Mouse (Mus musculus) kidney, embryonic 14.5 days (tissue): ENCODE data around the gene Nudt14. TPM values are rescaled to one million over a fixed set of nuclear protein-coding genes. Genes with fewer than 3 reads are reported as not detected.
A peak's percentile ranks its signal among the peaks of the same experiment; 100 is the strongest.

Experiments used
- ATAC-seq: fragments of 200-750 bp; cut with Nextera tagmentation; 2 replicates; pipeline ENCODE4 v1.8.0; 2017; ENCODE audit warnings: moderate number of reproducible peaks, mild to moderate bottlenecking, moderate TSS enrichment, moderate library complexity; ENCODE audit not compliant: low FRiP score, low TSS enrichment
- H3K27ac ChIP-seq: fragments of 300-500 bp; sonication (generic); 2 replicates; pipeline ENCODE4 v1.5.1; 2014; ENCODE audit warnings: low read depth, mild to moderate bottlenecking, low read length, moderate library complexity, mixed read lengths
- H3K27me3 ChIP-seq: fragments of 300-500 bp; sonication (generic); 2 replicates; pipeline ENCODE4 v1.6.1; 2014; ENCODE audit warnings: mild to moderate bottlenecking, low read length; ENCODE audit not compliant: control insufficient read depth, insufficient read depth
- H3K36me3 ChIP-seq: fragments of 300-500 bp; sonication (generic); 2 replicates; pipeline ENCODE4 v1.6.1; 2014; ENCODE audit warnings: low read length, mixed read lengths; ENCODE audit not compliant: control insufficient read depth, insufficient read depth
- H3K4me1 ChIP-seq: fragments of 300-500 bp; sonication (generic); 2 replicates; pipeline ENCODE4 v1.6.1; 2014; ENCODE audit warnings: low read length, mixed read lengths; ENCODE audit not compliant: control insufficient read depth, insufficient read depth
- H3K4me2 ChIP-seq: fragments of 300-500 bp; sonication (generic); replicated peaks from 2 replicates; pipeline ENCODE4 v1.6.1; 2014; ENCODE audit warnings: low read depth, mild to moderate bottlenecking, low read length
- H3K4me3 ChIP-seq: fragments of 300-500 bp; sonication (generic); 2 replicates; pipeline ENCODE4 v1.5.1; 2014; ENCODE audit warnings: mild to moderate bottlenecking, low read length
- H3K9ac ChIP-seq: fragments of 300-500 bp; sonication (generic); 2 replicates; pipeline ENCODE4 v1.6.1; 2014; ENCODE audit warnings: low read depth, mild to moderate bottlenecking, low read length, moderate library complexity
- H3K9me3 ChIP-seq: fragments of 300-500 bp; sonication (generic); 2 replicates; pipeline ENCODE4 v1.6.1; 2016; ENCODE audit warnings: low read length; ENCODE audit not compliant: control insufficient read depth
- WGBS: fragments of 180-500 bp; shearing (Covaris S2); extraction: QIAGEN DNeasy Blood & Tissue Kit; methylation state at CpG from one replicate; pipeline ENCODE4 v1.1.7; 2014; 5-methylcytosine and 5-hydroxymethylcytosine counted together
- polyA plus RNA-seq: library from polyadenylated mRNA; unstranded; fragments of >200 nt; fragmentation: Nextera tagmentation; extraction: Ambion mirVana; gene quantifications from 2 replicates; pipeline ENCODE4 v1.2.1, GENCODE M21; 2014

The Nudt14 gene
- polyA plus RNA-seq, 1 experiment from 2014 or later: 101 TPM

- H3K4me2 ChIP-seq: no peak overlapping the region
- WGBS: 49% methylated on average over 14 of the region's 14 CpGs
- peaks cover 20% of the 10 kb centered on the region; the same call in 1 of the 2 replicates for H3K4me1 ChIP-seq
- no peaks in the 10 kb centered on the region for H3K9me3 ChIP-seq
- H3K27me3 ChIP-seq: peaks cover 60% of the 10 kb centered on the region
- peak overlapping the region; percentile 12; the same call in 1 of the 2 replicates for H3K9ac ChIP-seq
- H3K4me3 ChIP-seq: no peak overlapping the region
- H3K36me3 ChIP-seq: no peaks in the 10 kb centered on the region
- no peak overlapping the region for H3K27ac ChIP-seq
- ATAC-seq: no peak
Measured at GRCm38 (mm10) chr12:112927265-112927664, 14.7 kb downstream of the Nudt14 start.

GRCm38 (mm10) chr12:112925950-112926349 is 16.0 kb downstream of the Nudt14 start:
- Histone ChIP-seq H3K4me1 (peaks cover 20% of the 10 kb centered on the region; the same call in 1 of the 2 replicates), H3K9ac (no peak overlapping the region), H3K27ac (no peak overlapping the region), H3K9me3 (no peaks in the 10 kb centered on the region), H3K4me3 (no peak overlapping the region), H3K27me3 (peaks cover 55% of the 10 kb centered on the region), H3K4me2 (no peak overlapping the region), H3K36me3 (no peaks in the 10 kb centered on the region)
- ATAC-seq: no peak
- 89% methylated on average over 6 of the region's 6 CpGs for WGBS

- ATAC-seq: no peak
- Histone ChIP-seq H3K36me3 (no peaks in the 10 kb centered on the region), H3K4me3 (no peak overlapping the region), H3K9ac (no peak overlapping the region), H3K27ac (no peak overlapping the region), H3K27me3 (peaks cover 21% of the 10 kb centered on the region), H3K4me1 (peaks cover 5% of the 10 kb centered on the region; the same call in 1 of the 2 replicates), H3K9me3 (no peaks in the 10 kb centered on the region), H3K4me2 (no peak overlapping the region)
- WGBS: 30% methylated on average over 3 of the region's 3 CpGs
Measured at GRCm38 (mm10) chr12:112922541-112922940, 19.4 kb downstream of the Nudt14 start.

GRCm38 (mm10) chr12:112921518-112921917 is 20.4 kb downstream of the Nudt14 start:
- no peaks in the 10 kb centered on the region for H3K4me1 ChIP-seq
- H3K36me3 ChIP-seq: no peaks in the 10 kb centered on the region
- peaks cover 10% of the 10 kb centered on the region for H3K27me3 ChIP-seq
- no peaks in the 10 kb centered on the region for H3K9me3 ChIP-seq
- no peak overlapping the region for H3K4me2 ChIP-seq
- ATAC-seq: no peak
- no peak overlapping the region for H3K27ac ChIP-seq
- H3K4me3 ChIP-seq: no peak overlapping the region
- WGBS: 79% methylated on average over 12 of the region's 12 CpGs
- no peak overlapping the region for H3K9ac ChIP-seq

GRCm38 (mm10) chr12:112917906-112918305 is 24.0 kb downstream of the Nudt14 start:
- no peak for ATAC-seq
- no peak overlapping the region for H3K9ac ChIP-seq
- H3K36me3 ChIP-seq: no peaks in the 10 kb centered on the region
- no peak overlapping the region for H3K27ac ChIP-seq
- H3K9me3 ChIP-seq: no peaks in the 10 kb centered on the region
- H3K4me2 ChIP-seq: no peak overlapping the region
- no peaks in the 10 kb centered on the region for H3K4me1 ChIP-seq
- WGBS: 42% methylated on average over 8 of the region's 8 CpGs
- H3K4me3 ChIP-seq: no peak overlapping the region
- H3K27me3 ChIP-seq: no peaks in the 10 kb centered on the region

- Histone ChIP-seq H3K4me2 (no peak overlapping the region), H3K4me3 (no peak overlapping the region), H3K36me3 (no peaks in the 10 kb centered on the region), H3K4me1 (no peaks in the 10 kb centered on the region), H3K27ac (no peak overlapping the region), H3K27me3 (no peaks in the 10 kb centered on the region), H3K9ac (no peak overlapping the region), H3K9me3 (no peaks in the 10 kb centered on the region)
- no peak for ATAC-seq
- WGBS: 76% methylated on average over 11 of the region's 11 CpGs
Measured at GRCm38 (mm10) chr12:112917486-112917885, 24.4 kb downstream of the Nudt14 start.

GRCm38 (mm10) chr12:112916698-112917400 is 25.1 kb downstream of the Nudt14 start:
- WGBS: 76% methylated on average over 16 of the region's 16 CpGs
- Histone ChIP-seq H3K4me1 (no peaks in the 10 kb centered on the region), H3K27ac (no peak overlapping the region), H3K9me3 (no peaks in the 10 kb centered on the region), H3K36me3 (no peaks in the 10 kb centered on the region), H3K4me3 (no peak overlapping the region), H3K27me3 (no peaks in the 10 kb centered on the region), H3K4me2 (no peak overlapping the region), H3K9ac (no peak overlapping the region)
- no peak for ATAC-seq

GRCm38 (mm10) chr12:112915587-112915986 is 26.3 kb downstream of the Nudt14 start:
- Histone ChIP-seq H3K27ac (no peak overlapping the region), H3K4me1 (no peaks in the 10 kb centered on the region), H3K36me3 (no peaks in the 10 kb centered on the region), H3K4me3 (no peak overlapping the region), H3K9ac (no peak overlapping the region), H3K27me3 (no peaks in the 10 kb centered on the region), H3K9me3 (no peaks in the 10 kb centered on the region), H3K4me2 (no peak overlapping the region)
- ATAC-seq: no peak
- 70% methylated on average over 13 of the region's 13 CpGs for WGBS

- H3K9me3 ChIP-seq: no peaks in the 10 kb centered on the region
- no peak for ATAC-seq
- no peak overlapping the region for H3K4me3 ChIP-seq
- no peaks in the 10 kb centered on the region for H3K27me3 ChIP-seq
- no peaks in the 10 kb centered on the region for H3K36me3 ChIP-seq
- 61% methylated on average over 11 of the region's 11 CpGs for WGBS
- H3K4me2 ChIP-seq: no peak overlapping the region
- no peak overlapping the region for H3K27ac ChIP-seq
- H3K4me1 ChIP-seq: no peaks in the 10 kb centered on the region
- H3K9ac ChIP-seq: no peak overlapping the region
Measured at GRCm38 (mm10) chr12:112914527-112914926, 27.4 kb downstream of the Nudt14 start.
